Mouse (Mus musculus): ENCODE data around the gene Ptprk. TPM values are rescaled to one million over a fixed set of nuclear protein-coding genes. Genes with fewer than 3 reads are reported as not detected.

The Ptprk gene
- polyA plus RNA-seq, 1 experiment from 2014 or later: 37.8 TPM

GRCm38 (mm10) chr10:28464766-28465548 lies 390.3 kb downstream of the Ptprk start:
- H3K4me1 ChIP-seq: 0 out of 2 replicates have a peak, but pooled peaks cover 5% of the 10 kb centered on the region
- WGBS: 37% methylated on average over 12 of the region's 12 CpGs
- no peak overlapping the region for H3K4me2 ChIP-seq
- H3K36me3 ChIP-seq: no peaks in the 10 kb centered on the region
- no peak overlapping the region for H3K9ac ChIP-seq
- H3K27ac ChIP-seq: no peak overlapping the region
- no peaks in the 10 kb centered on the region for H3K9me3 ChIP-seq (replicated peaks)
- peak; percentile 91 for ATAC-seq (replicated peaks; ENCODE audit: low FRiP score)
- no peak overlapping the region for H3K4me3 ChIP-seq (replicated peaks)
- H3K27me3 ChIP-seq: no peaks in the 10 kb centered on the region

DNA sequence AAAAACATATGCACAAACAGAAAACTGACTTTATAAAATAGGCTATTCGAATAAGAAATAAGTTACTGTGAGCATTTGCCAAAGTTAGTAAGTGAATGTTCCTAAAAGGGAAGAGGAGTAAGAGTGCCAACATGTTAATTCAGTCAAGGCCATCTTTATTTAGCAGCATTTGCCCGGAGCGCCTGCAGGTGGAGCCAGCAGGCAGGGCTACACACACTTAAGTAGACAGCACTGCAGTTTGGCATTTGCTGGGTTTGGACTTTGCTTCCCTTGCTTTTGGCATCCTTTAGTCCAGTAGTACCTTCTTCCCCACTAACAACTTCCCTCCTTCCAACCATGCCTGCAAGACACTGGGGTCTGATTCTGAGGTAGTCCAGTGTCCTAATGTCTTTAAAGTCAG lies 411.0 kb downstream of the Ptprk start:
- WGBS: 53% methylated on average over 3 of the region's 3 CpGs

DNA sequence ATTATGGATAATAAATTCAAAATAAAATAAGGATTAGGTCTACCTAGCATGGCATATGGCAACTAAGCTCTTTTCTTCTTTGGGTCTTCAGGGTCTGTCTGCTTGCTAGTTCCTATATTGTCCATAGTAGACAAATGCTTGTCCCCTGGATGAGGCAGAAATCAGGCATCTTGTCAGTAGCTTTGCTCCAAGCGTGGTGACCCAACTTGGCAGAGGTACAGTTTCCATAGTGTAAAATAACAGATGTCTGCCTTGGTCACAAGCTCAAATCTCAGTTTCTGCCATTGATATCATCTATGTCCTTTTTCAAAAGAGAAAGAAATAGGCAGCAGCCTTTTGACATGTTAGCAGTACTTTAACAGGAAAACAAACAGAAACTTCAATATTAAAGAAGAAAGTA lies 416.4 kb downstream of the Ptprk start:
- Histone ChIP-seq H3K4me3 (replicated peaks) (no peak overlapping the region), H3K4me1 (peaks cover 10% of the 10 kb centered on the region), H3K4me2 (no peak overlapping the region), H3K27me3 (no peaks in the 10 kb centered on the region), H3K36me3 (0 out of 2 replicates have a peak, but pooled peaks cover 4% of the 10 kb centered on the region), H3K27ac (no peak overlapping the region), H3K9ac (no peak overlapping the region), H3K9me3 (replicated peaks) (no peaks in the 10 kb centered on the region)
- 89% methylated on average over 1 of the region's 1 CpGs for WGBS
- ATAC-seq (replicated peaks; ENCODE audit: low FRiP score): no peak

More for the DNA sequence above, 411.0 kb downstream of the Ptprk start:
- no peak overlapping the region for H3K4me3 ChIP-seq (replicated peaks)
- H3K27ac ChIP-seq: no peak overlapping the region
- no peak overlapping the region for H3K4me2 ChIP-seq
- H3K27me3 ChIP-seq: no peaks in the 10 kb centered on the region
- H3K4me1 ChIP-seq: no peaks in the 10 kb centered on the region
- no peaks in the 10 kb centered on the region for H3K9me3 ChIP-seq (replicated peaks)
- ATAC-seq (replicated peaks; ENCODE audit: low FRiP score): 0 out of 2 replicates have a peak, but pooled peaks have one; percentile 25
- H3K9ac ChIP-seq: no peak overlapping the region
- no peaks in the 10 kb centered on the region for H3K36me3 ChIP-seq

DNA sequence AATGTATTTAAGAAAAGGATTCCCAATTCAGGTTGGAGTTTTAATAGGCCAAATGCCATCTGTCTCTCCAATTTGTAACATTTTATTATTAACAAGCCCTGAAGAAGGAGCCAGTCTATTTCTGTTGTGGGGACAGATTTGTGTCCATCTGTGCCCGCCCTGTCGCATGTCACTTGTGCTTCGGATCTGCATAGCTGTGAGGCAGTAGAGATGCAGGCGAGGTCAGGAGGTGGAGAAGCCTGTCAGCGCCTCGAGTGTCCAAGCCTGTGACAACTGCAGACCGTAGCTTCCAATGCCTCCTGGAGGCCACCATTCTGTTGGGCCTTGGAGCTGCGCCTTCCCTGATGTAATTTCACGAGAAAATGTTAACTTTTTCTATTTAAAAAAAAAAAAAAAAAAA lies 417.6 kb downstream of the Ptprk start:
- H3K4me3 ChIP-seq (replicated peaks): no peak overlapping the region
- H3K9ac ChIP-seq: no peak overlapping the region
- H3K27me3 ChIP-seq: no peaks in the 10 kb centered on the region
- no peaks in the 10 kb centered on the region for H3K9me3 ChIP-seq (replicated peaks)
- H3K27ac ChIP-seq: no peak overlapping the region
- H3K4me2 ChIP-seq: no peak overlapping the region
- H3K36me3 ChIP-seq: 0 out of 2 replicates have a peak, but pooled peaks cover 4% of the 10 kb centered on the region
- WGBS: 70% methylated on average over 9 of the region's 9 CpGs
- H3K4me1 ChIP-seq: peaks cover 10% of the 10 kb centered on the region
- no peak for ATAC-seq (replicated peaks; ENCODE audit: low FRiP score)

DNA sequence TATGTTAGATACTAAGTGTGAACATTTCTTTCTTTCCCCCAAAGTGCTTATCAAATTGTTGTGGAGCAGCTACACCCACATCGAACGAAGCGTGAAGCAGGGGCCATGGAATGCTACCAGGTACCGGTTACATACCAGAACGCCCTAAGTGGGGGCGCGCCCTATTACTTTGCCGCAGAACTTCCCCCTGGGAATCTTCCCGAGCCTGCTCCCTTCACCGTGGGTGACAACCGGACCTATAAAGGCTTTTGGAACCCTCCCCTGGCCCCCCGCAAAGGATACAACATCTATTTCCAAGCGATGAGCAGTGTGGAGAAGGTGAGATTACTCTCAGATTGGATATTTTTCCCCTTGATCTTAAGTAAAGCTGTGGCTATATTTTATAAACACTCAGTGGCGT lies 418.2 kb downstream of the Ptprk start:
- no peak overlapping the region for H3K4me3 ChIP-seq (replicated peaks)
- H3K4me1 ChIP-seq: peaks cover 10% of the 10 kb centered on the region
- H3K4me2 ChIP-seq: 0 out of 2 replicates have a peak overlapping the region, but pooled peaks have one; percentile 9
- H3K27me3 ChIP-seq: no peaks in the 10 kb centered on the region
- 42% methylated on average over 14 of the region's 14 CpGs for WGBS
- no peak overlapping the region for H3K9ac ChIP-seq
- ATAC-seq (replicated peaks; ENCODE audit: low FRiP score): 0 out of 2 replicates have a peak, but pooled peaks have one; percentile 29
- no peaks in the 10 kb centered on the region for H3K9me3 ChIP-seq (replicated peaks)
- H3K27ac ChIP-seq: 0 out of 2 replicates have a peak overlapping the region, but pooled peaks have one; percentile 3
- 0 out of 2 replicates have a peak, but pooled peaks cover 4% of the 10 kb centered on the region for H3K36me3 ChIP-seq

DNA sequence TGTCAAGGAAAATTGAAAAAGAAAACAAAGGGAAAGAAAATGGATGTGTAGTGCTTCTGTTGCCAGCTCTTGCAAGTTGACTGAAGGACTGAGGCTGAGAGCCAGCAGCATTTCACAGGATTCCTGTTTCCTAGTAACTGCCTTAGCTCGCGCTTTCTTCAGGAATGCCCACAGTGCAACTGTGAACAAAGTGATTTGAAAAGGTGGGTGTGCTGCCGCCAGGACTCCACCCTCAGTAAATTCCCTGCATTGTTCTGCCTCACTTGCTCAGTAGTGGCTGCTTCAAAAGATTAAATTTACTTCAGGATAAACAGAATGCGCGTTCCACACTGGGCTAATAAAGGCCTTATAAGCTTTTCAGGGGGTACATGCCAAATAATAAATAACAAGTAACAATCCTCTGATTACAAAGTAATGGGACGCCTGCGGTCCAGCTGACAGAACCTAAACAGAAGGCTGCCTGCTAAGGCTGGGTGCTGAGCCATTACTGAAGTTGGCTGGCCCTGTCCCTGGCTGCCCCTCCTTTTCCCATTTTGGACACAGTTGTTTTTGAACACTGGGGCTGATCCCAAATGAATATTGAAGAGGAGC lies 418.7 kb downstream of the Ptprk start:
- H3K4me2 ChIP-seq: 0 out of 2 replicates have a peak overlapping the region, but pooled peaks have one; percentile 9
- H3K27me3 ChIP-seq: no peaks in the 10 kb centered on the region
- 0 out of 2 replicates have a peak, but pooled peaks cover 4% of the 10 kb centered on the region for H3K36me3 ChIP-seq
- WGBS: 36% methylated on average over 7 of the region's 7 CpGs
- no peak overlapping the region for H3K4me3 ChIP-seq (replicated peaks)
- no peak overlapping the region for H3K9ac ChIP-seq
- H3K27ac ChIP-seq: 0 out of 2 replicates have a peak overlapping the region, but pooled peaks have one; percentile 3
- ATAC-seq (replicated peaks; ENCODE audit: low FRiP score): peak; percentile 77
- no peaks in the 10 kb centered on the region for H3K9me3 ChIP-seq (replicated peaks)
- peaks cover 10% of the 10 kb centered on the region for H3K4me1 ChIP-seq

DNA sequence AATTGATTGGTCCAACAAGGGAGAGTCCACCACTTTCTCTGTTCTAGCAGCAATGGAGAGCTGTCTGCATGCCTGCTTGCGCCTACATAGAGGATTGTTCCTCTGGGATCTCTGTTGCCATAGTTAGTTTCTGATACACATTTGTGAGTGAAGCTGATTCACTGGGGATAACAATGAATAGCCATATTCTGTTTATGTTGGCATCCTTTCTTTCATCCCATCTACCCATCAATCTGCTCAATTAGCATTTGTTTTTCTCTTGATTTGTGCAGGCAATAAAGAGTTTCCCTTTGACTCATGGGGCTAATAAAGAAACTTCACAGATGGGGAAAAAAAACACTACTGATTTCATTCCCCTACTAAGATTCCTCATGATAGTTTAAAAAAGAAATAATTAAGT lies 423.2 kb downstream of the Ptprk start:
- 71% methylated on average over 1 of the region's 1 CpGs for WGBS
- Histone ChIP-seq H3K4me2 (no peak overlapping the region), H3K9me3 (replicated peaks) (no peaks in the 10 kb centered on the region), H3K4me3 (replicated peaks) (no peak overlapping the region), H3K4me1 (peaks cover 8% of the 10 kb centered on the region), H3K36me3 (0 out of 2 replicates have a peak, but pooled peaks cover 4% of the 10 kb centered on the region), H3K27me3 (no peaks in the 10 kb centered on the region), H3K27ac (no peak overlapping the region), H3K9ac (no peak overlapping the region)
- no peak for ATAC-seq (replicated peaks; ENCODE audit: low FRiP score)

- 79% methylated on average over 3 of the region's 3 CpGs for WGBS
- H3K9ac ChIP-seq: no peak overlapping the region
Measured at GRCm38 (mm10) chr10:28498504-28498903, 423.9 kb downstream of the Ptprk start.

GRCm38 (mm10) chr10:28513601-28514000 lies 439.0 kb downstream of the Ptprk start:
- Histone ChIP-seq H3K9ac (no peak overlapping the region), H3K36me3 (no peaks in the 10 kb centered on the region), H3K4me3 (replicated peaks) (no peak overlapping the region), H3K4me2 (no peak overlapping the region), H3K4me1 (no peaks in the 10 kb centered on the region), H3K27ac (no peak overlapping the region), H3K9me3 (replicated peaks) (no peaks in the 10 kb centered on the region), H3K27me3 (no peaks in the 10 kb centered on the region)
- ATAC-seq (replicated peaks; ENCODE audit: low FRiP score): no peak
- 79% methylated on average over 2 of the region's 2 CpGs for WGBS

More at GRCm38 (mm10) chr10:28498504-28498903, 423.9 kb downstream of the Ptprk start:
- Histone ChIP-seq H3K36me3 (0 out of 2 replicates have a peak, but pooled peaks cover 4% of the 10 kb centered on the region), H3K4me1 (peaks cover 2% of the 10 kb centered on the region), H3K9me3 (replicated peaks) (no peaks in the 10 kb centered on the region), H3K27me3 (no peaks in the 10 kb centered on the region), H3K4me3 (replicated peaks) (no peak overlapping the region), H3K4me2 (no peak overlapping the region), H3K27ac (no peak overlapping the region)
- no peak for ATAC-seq (replicated peaks; ENCODE audit: low FRiP score)

GRCm38 (mm10) chr10:28516147-28516546 lies 441.5 kb downstream of the Ptprk start:
- no peak overlapping the region for H3K27ac ChIP-seq
- no peak overlapping the region for H3K4me2 ChIP-seq
- H3K4me3 ChIP-seq (replicated peaks): no peak overlapping the region
- H3K9ac ChIP-seq: no peak overlapping the region
- no peaks in the 10 kb centered on the region for H3K27me3 ChIP-seq
- H3K9me3 ChIP-seq (replicated peaks): no peaks in the 10 kb centered on the region
- no peak for ATAC-seq (replicated peaks; ENCODE audit: low FRiP score)
- WGBS: 90% methylated on average over 5 of the region's 5 CpGs
- H3K36me3 ChIP-seq: no peaks in the 10 kb centered on the region
- no peaks in the 10 kb centered on the region for H3K4me1 ChIP-seq

DNA sequence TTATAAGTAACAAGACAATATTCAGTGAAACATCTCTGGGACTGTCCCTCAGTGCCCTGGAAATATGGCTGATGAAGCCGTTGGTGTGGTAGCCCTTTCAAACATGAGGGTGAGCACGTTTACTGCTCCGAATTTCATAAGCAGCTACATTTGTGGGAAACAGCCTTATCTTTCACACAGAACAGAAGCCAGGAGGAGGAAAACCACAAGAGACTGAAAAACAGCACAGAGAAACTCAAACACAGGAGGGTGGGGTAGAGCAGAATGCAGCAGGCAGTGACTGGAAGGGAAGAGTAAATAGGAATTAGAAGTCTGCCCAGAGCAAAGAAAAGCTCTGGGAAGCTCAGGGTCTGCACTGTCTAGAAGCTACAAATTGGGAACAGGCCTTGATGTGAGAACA lies 443.7 kb downstream of the Ptprk start:
- H3K4me3 ChIP-seq (replicated peaks): no peak overlapping the region
- no peaks in the 10 kb centered on the region for H3K36me3 ChIP-seq
- no peak for ATAC-seq (replicated peaks; ENCODE audit: low FRiP score)
- H3K9me3 ChIP-seq (replicated peaks): no peaks in the 10 kb centered on the region
- H3K4me1 ChIP-seq: no peaks in the 10 kb centered on the region
- 87% methylated on average over 3 of the region's 3 CpGs for WGBS
- H3K9ac ChIP-seq: no peak overlapping the region
- H3K27me3 ChIP-seq: no peaks in the 10 kb centered on the region
- no peak overlapping the region for H3K4me2 ChIP-seq
- no peak overlapping the region for H3K27ac ChIP-seq

DNA sequence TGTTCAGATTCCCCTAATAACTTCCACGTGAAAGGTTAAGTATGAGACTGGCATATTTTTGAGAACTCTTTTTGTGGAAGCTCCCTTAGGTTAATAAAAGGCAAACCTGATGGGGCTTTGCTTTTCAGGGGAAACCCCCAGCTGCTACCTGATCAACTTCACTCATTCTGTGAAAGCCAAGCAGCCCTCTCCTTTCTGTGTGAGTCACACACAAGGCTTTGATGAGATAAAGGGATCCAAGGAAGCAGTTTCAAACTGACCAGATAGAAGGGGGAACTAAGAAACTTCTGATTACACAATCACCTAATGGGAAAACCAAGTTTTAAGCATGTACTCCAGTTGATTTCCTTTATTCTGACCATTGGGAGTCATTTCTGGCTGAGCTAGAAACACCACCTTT lies 445.2 kb downstream of the Ptprk start:
- H3K4me2 ChIP-seq: no peak overlapping the region
- no peak for ATAC-seq (replicated peaks; ENCODE audit: low FRiP score)
- H3K9me3 ChIP-seq (replicated peaks): no peaks in the 10 kb centered on the region
- H3K9ac ChIP-seq: no peak overlapping the region
- no peaks in the 10 kb centered on the region for H3K36me3 ChIP-seq
- H3K4me3 ChIP-seq (replicated peaks): no peak overlapping the region
- no peaks in the 10 kb centered on the region for H3K27me3 ChIP-seq
- 83% methylated on average over 1 of the region's 1 CpGs for WGBS
- no peak overlapping the region for H3K27ac ChIP-seq
- peaks cover 7% of the 10 kb centered on the region; the same call in 1 of the 2 replicates for H3K4me1 ChIP-seq
